ENCODE assay signal across 8 mouse cellular contexts in the genomic region with DNA sequence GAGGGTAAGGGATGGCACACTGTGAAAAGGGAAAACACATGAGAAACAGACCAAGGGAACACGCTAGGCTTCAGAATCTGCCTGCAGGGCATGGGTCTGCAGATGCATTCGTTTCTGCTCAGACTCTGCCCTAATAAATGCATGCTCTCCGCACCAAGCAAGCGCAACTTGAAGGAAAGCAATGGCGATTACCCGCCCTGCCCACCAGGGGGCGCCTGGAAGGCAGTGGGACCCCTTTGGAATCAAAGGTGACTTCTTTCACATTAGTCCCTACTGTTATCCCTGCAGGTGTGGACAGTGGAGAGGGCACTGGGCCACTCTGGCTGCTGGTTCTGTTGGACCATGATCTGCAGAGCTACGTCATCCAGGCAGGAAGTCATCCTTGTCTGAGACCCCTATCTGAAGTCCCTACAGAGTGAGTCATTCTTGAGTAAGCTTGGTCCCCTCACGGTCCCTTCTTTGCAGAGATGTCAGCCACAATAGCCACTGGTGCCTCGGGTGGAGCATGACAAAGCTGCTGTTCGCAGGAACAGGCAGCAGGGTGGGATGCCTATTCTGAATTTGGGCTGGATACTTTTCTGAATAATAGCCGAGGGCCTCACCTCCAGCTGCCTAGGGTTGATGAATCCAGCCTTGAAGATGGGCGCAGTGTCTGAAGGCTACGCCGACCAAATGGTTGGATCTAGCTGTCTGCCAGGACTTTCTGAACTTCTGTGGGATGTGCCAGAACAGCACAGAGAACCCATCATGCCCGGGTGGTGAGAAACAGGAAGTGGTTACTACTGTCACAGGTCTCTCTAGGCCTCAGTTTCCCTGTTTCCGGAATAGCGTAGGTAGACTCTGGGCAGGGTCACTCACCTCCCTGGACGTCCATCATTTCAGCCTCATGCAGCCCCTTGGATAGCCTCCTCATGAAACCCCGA. TPM values are rescaled to one million over a fixed set of nuclear protein-coding genes. Genes with fewer than 3 reads are reported as not detected.
DNase-seq lines count a peak whose midpoint lies in the region; ATAC-seq and TF ChIP-seq lines count a peak whose summit lies in the region.

No protein-coding gene starts in this region.

- H3K9me3 ChIP-seq in kidney, embryonic 16.5 days (ENCODE audit: low read length) = no peaks in the 10 kb centered on the region
- H3K9me3 ChIP-seq in midbrain, postnatal 0 days (ENCODE audit: low read length) = no peaks in the 10 kb centered on the region

- WGBS in kidney, embryonic 16.5 days = 57% methylated on average over 20 of the region's 20 CpGs
- WGBS in midbrain, postnatal 0 days = 57% methylated on average over 20 of the region's 20 CpGs

- no peak overlapping the region for H3K9ac ChIP-seq in kidney, embryonic 16.5 days (replicated peaks; ENCODE audit: low read length)
- H3K9ac ChIP-seq in midbrain, postnatal 0 days (replicated peaks; ENCODE audit: low read length, poor library complexity, severe bottlenecking) = no peak overlapping the region

- peak overlapping the region; percentile 65; the same call in 1 of the 2 replicates for H3K27ac ChIP-seq in kidney, embryonic 16.5 days (ENCODE audit: low read length)
- H3K27ac ChIP-seq in midbrain, postnatal 0 days (ENCODE audit: low read depth, low read length) = no peak overlapping the region

- H3K27me3 ChIP-seq in kidney, embryonic 16.5 days (ENCODE audit: insufficient read depth, low read length) = no peaks in the 10 kb centered on the region
- no peaks in the 10 kb centered on the region for H3K27me3 ChIP-seq in midbrain, postnatal 0 days (ENCODE audit: insufficient read depth, low read length)

- peaks cover under 1% of the 10 kb centered on the region; the same call in 1 of the 2 replicates for H3K36me3 ChIP-seq in kidney, embryonic 16.5 days (ENCODE audit: insufficient read depth, low read length)
- H3K36me3 ChIP-seq in midbrain, postnatal 0 days (ENCODE audit: insufficient read depth, low read length) = no peaks in the 10 kb centered on the region

- no peak for DNase-seq in cerebellum, adult 11-12 months
- DNase-seq in ovary, postnatal 36 days (ENCODE audit: low spot score) = peak; percentile 52
- DNase-seq in ovary, postnatal 10 days (ENCODE audit: low spot score) = no peak
- no peak for DNase-seq in midbrain, postnatal 0 days (ENCODE audit: low spot score)
- no peak for DNase-seq in urinary bladder, postnatal 36 days (ENCODE audit: low spot score in 2 of 2)

- peak; percentile 79 for TF ChIP-seq CTCF in midbrain, postnatal 0 days (IDR thresholded peaks at IDR 0.05)

- H3K4me2 ChIP-seq in kidney, embryonic 16.5 days (replicated peaks; ENCODE audit: low read depth, low read length) = no peak overlapping the region
- H3K4me2 ChIP-seq in midbrain, postnatal 0 days (ENCODE audit: low read depth, low read length, poor library complexity, severe bottlenecking) = no peak overlapping the region

- ATAC-seq in cerebellum, adult (ENCODE audit: insufficient number of reproducible peaks, low FRiP score, low TSS enrichment) = 0 out of 2 replicates have a peak, but pooled peaks have one; percentile 15
- ATAC-seq in erythroid progenitor cell, adult 5-6 weeks (replicated peaks; ENCODE audit: low FRiP score, poor library complexity, severe bottlenecking) = peak; percentile 53; the same call in 1 of the 2 replicates
- no peak for ATAC-seq in kidney, embryonic 16.5 days (ENCODE audit: low FRiP score, low TSS enrichment)
- no peak for ATAC-seq in midbrain, postnatal 0 days (ENCODE audit: low FRiP score)

- peaks cover 24% of the 10 kb centered on the region for H3K4me1 ChIP-seq in kidney, embryonic 16.5 days (ENCODE audit: insufficient read depth, low read length)
- H3K4me1 ChIP-seq in midbrain, postnatal 0 days (ENCODE audit: insufficient read depth, low read length) = no peaks in the 10 kb centered on the region; the same call in 1 of the 2 replicates

- no peak overlapping the region for H3K4me3 ChIP-seq in kidney, embryonic 16.5 days (ENCODE audit: low read length)
- no peak overlapping the region for H3K4me3 ChIP-seq in midbrain, postnatal 0 days (ENCODE audit: low read depth, low read length)

RNA-seq across cellular contexts. Expression of a gene that starts 32.5 kb away (rescaled TPM):
- 4.2 and 14.1 TPM in 2 replicates for total RNA-seq in erythroid progenitor cell, adult 5-6 weeks (2015; ENCODE audit: low replicate concordance)
- total RNA-seq in erythroid progenitor cell, adult 5-6 weeks (2017; ENCODE audit: low replicate concordance) = 0.91 and 1.9 TPM in 2 replicates
- 42.4 and 55.5 TPM in 2 replicates for polyA plus RNA-seq in kidney, embryonic 16.5 days (2015; fragmentation: Nextera tagmentation; extraction: Ambion mirVana)
- 51.4 and 55.8 TPM in 2 replicates for total RNA-seq in midbrain, postnatal 0 days (2014; rRNA removed)
- 50.2 and 52.2 TPM in 2 replicates for polyA plus RNA-seq in midbrain, postnatal 0 days (2015; fragmentation: Nextera tagmentation; extraction: Ambion mirVana)

RNA-seq across cellular contexts. Expression of a gene that starts 42.4 kb away (rescaled TPM):
- total RNA-seq in erythroid progenitor cell, adult 5-6 weeks (2015; ENCODE audit: low replicate concordance) = 2.5 and 2.9 TPM in 2 replicates
- 0.61 and 1.3 TPM in 2 replicates for total RNA-seq in erythroid progenitor cell, adult 5-6 weeks (2017; ENCODE audit: low replicate concordance)
- polyA plus RNA-seq in kidney, embryonic 16.5 days (2015; fragmentation: Nextera tagmentation; extraction: Ambion mirVana) = 12.2 and 17.3 TPM in 2 replicates
- total RNA-seq in midbrain, postnatal 0 days (2014; rRNA removed) = 28.3 and 34.3 TPM in 2 replicates
- polyA plus RNA-seq in midbrain, postnatal 0 days (2015; fragmentation: Nextera tagmentation; extraction: Ambion mirVana) = 13.9 and 15.3 TPM in 2 replicates

Comparison
In these comparisons a context has a peak if more than half of its experiments do, and no peak if none do; other contexts are left out.
1. ATAC-seq: peak in cerebellum, adult (single experiment) and erythroid progenitor cell, adult 5-6 weeks (single experiment); none in kidney, embryonic 16.5 days (single experiment) and midbrain, postnatal 0 days (single experiment).